Mouse (Mus musculus): ENCODE results near the gene Eml2. TPM values are rescaled to one million over a fixed set of nuclear protein-coding genes. Genes with fewer than 3 reads are reported as not detected.

The Eml2 gene
- polyA plus RNA-seq, 1 experiment = 56.3 TPM

GRCm38 (mm10) chr7:19235092-19235671 lies 59.0 kb downstream of the Eml2 start:
- H3K4me3 ChIP-seq (replicated peaks) = peak overlapping the region; percentile 62
- peaks cover 45% of the 10 kb centered on the region for H3K36me3 ChIP-seq (replicated peaks; ENCODE audit: low read length)
- TF ChIP-seq FLI1 (IDR thresholded peaks at IDR 0.05; ENCODE audit: low read length) (no peak), GATA1 (IDR thresholded peaks at IDR 0.05; ENCODE audit: borderline replicate concordance, low read length) (no peak)
- H3K27me3 ChIP-seq (replicated peaks) = no peaks in the 10 kb centered on the region
- H3K4me1 ChIP-seq = peaks cover 99% of the 10 kb centered on the region
- H3K9me3 ChIP-seq = no peaks in the 10 kb centered on the region

GRCm38 (mm10) chr7:19236411-19236810 lies 60.2 kb downstream of the Eml2 start:
- peaks cover 99% of the 10 kb centered on the region for H3K4me1 ChIP-seq
- H3K36me3 ChIP-seq (replicated peaks; ENCODE audit: low read length) = peaks cover 43% of the 10 kb centered on the region

GRCm38 (mm10) chr7:19238344-19238743 lies 62.1 kb downstream of the Eml2 start:
- no peaks in the 10 kb centered on the region for H3K27me3 ChIP-seq (replicated peaks)
- H3K9me3 ChIP-seq = no peaks in the 10 kb centered on the region
- H3K36me3 ChIP-seq (replicated peaks; ENCODE audit: low read length) = peaks cover 37% of the 10 kb centered on the region
- H3K4me1 ChIP-seq = peaks cover 90% of the 10 kb centered on the region
- peak overlapping the region; percentile 15 for H3K4me3 ChIP-seq (replicated peaks)
- TF ChIP-seq FLI1 (IDR thresholded peaks at IDR 0.05; ENCODE audit: low read length) (no peak), GATA1 (IDR thresholded peaks at IDR 0.05; ENCODE audit: borderline replicate concordance, low read length) (no peak)

More at GRCm38 (mm10) chr7:19236411-19236810, 60.2 kb downstream of the Eml2 start:
- H3K9me3 ChIP-seq = no peaks in the 10 kb centered on the region
- no peaks in the 10 kb centered on the region for H3K27me3 ChIP-seq (replicated peaks)
- no peak for TF ChIP-seq GATA1 (IDR thresholded peaks at IDR 0.05; ENCODE audit: borderline replicate concordance, low read length)
- no peak for TF ChIP-seq FLI1 (IDR thresholded peaks at IDR 0.05; ENCODE audit: low read length)
- no peak overlapping the region for H3K4me3 ChIP-seq (replicated peaks)

DNA sequence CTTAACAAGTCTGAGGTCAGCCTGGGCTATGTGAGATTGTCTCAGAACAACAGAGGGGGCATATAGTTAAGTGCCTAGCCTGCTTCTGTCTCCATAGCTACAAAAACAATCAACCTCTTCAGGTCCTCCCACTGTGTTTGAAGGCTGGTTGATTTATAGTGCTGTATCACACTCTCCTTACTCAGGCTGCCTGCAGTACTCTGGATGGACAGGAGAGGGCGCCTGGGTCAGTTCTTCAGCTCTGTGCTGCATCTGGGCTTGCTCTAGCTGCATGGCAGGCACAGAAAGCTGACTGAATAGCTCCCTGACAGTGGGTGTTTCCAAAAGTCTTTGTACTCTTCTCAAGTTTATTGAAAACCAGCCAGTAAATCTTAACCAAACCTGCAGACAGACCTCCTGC lies 63.2 kb downstream of the Eml2 start:
- Histone ChIP-seq H3K9me3 (no peaks in the 10 kb centered on the region), H3K27me3 (replicated peaks) (no peaks in the 10 kb centered on the region), H3K36me3 (replicated peaks; ENCODE audit: low read length) (peaks cover 39% of the 10 kb centered on the region), H3K4me3 (replicated peaks) (no peak overlapping the region), H3K4me1 (peaks cover 91% of the 10 kb centered on the region)
- no peak for TF ChIP-seq GATA1 (IDR thresholded peaks at IDR 0.05; ENCODE audit: borderline replicate concordance, low read length)
- TF ChIP-seq FLI1 (IDR thresholded peaks at IDR 0.05; ENCODE audit: low read length) = no peak

DNA sequence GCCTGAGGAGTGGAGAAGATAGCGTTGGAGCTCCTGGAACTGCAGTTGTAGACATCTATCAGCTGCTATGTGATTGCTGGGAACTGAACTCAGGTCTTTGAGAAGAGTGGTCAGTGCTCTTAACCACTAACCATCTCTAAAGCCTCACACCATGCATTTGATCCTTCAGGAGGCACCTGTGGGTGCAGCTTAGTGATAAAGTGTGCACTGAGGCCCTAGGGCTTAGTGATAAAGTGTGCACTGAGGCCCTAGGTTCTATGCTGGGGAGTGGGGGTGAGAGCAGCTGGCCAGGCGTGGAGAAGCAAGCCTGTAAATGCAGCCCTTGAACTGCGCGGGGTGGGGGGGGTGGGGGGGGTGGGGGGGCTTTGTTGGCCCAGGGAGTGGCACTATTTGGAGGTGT lies 63.8 kb downstream of the Eml2 start:
- Histone ChIP-seq H3K36me3 (replicated peaks; ENCODE audit: low read length) (peaks cover 44% of the 10 kb centered on the region), H3K4me3 (replicated peaks) (no peak overlapping the region), H3K4me1 (peaks cover 91% of the 10 kb centered on the region), H3K9me3 (no peaks in the 10 kb centered on the region), H3K27me3 (replicated peaks) (no peaks in the 10 kb centered on the region)
- TF ChIP-seq FLI1 (IDR thresholded peaks at IDR 0.05; ENCODE audit: low read length) (no peak), GATA1 (IDR thresholded peaks at IDR 0.05; ENCODE audit: borderline replicate concordance, low read length) (no peak)

DNA sequence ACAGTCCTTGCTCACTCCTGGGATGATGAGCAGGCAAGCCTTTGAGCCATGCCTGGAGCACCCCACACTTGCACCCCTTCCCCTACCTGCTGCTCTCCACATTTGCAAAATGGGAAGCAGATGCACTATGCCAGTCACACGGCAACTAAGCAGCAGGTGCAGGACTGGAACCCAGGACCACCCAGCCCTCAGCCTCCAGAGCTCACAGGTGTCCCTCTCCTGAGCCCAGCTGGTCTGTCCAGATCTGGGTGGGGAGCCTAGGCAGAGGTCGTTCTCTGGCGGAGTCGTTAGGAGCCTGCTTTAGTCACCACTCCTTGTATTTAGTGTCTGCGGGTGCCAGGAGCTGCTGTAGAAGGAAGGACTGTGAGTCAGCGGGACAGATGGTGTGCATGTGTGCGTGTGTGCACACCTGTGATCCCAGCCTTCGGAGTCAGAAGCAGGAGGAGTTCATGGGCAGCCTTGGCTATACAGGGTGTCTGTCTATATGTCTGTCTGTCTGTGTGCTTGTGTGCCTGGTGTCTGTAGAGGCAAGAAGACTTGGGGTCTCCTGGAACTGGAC lies 64.8 kb downstream of the Eml2 start:
- Histone ChIP-seq H3K4me1 (peaks cover 91% of the 10 kb centered on the region), H3K27me3 (replicated peaks) (no peaks in the 10 kb centered on the region), H3K36me3 (replicated peaks; ENCODE audit: low read length) (peaks cover 52% of the 10 kb centered on the region), H3K4me3 (replicated peaks) (peak overlapping the region; percentile 50), H3K9me3 (no peaks in the 10 kb centered on the region)
- TF ChIP-seq FLI1 (IDR thresholded peaks at IDR 0.05; ENCODE audit: low read length) (no peak), GATA1 (IDR thresholded peaks at IDR 0.05; ENCODE audit: borderline replicate concordance, low read length) (no peak)

- peaks cover 56% of the 10 kb centered on the region for H3K36me3 ChIP-seq (replicated peaks; ENCODE audit: low read length)
- H3K9me3 ChIP-seq = no peaks in the 10 kb centered on the region
- no peak for TF ChIP-seq GATA1 (IDR thresholded peaks at IDR 0.05; ENCODE audit: borderline replicate concordance, low read length)
- TF ChIP-seq FLI1 (IDR thresholded peaks at IDR 0.05; ENCODE audit: low read length) = no peak
- H3K4me1 ChIP-seq = peaks cover 91% of the 10 kb centered on the region
- H3K4me3 ChIP-seq (replicated peaks) = no peak overlapping the region
- no peaks in the 10 kb centered on the region for H3K27me3 ChIP-seq (replicated peaks)
These were observed 65.8 kb downstream of the Eml2 start for GRCm38 (mm10) chr7:19242005-19242404.

GRCm38 (mm10) chr7:19243858-19244257 lies 67.6 kb downstream of the Eml2 start:
- Histone ChIP-seq H3K4me3 (replicated peaks) (no peak overlapping the region), H3K9me3 (no peaks in the 10 kb centered on the region), H3K4me1 (peaks cover 88% of the 10 kb centered on the region), H3K36me3 (replicated peaks; ENCODE audit: low read length) (peaks cover 62% of the 10 kb centered on the region), H3K27me3 (replicated peaks) (no peaks in the 10 kb centered on the region)
- no peak for TF ChIP-seq FLI1 (IDR thresholded peaks at IDR 0.05; ENCODE audit: low read length)
- no peak for TF ChIP-seq GATA1 (IDR thresholded peaks at IDR 0.05; ENCODE audit: borderline replicate concordance, low read length)

- peaks cover 88% of the 10 kb centered on the region for H3K4me1 ChIP-seq
- TF ChIP-seq FLI1 (IDR thresholded peaks at IDR 0.05; ENCODE audit: low read length) (no peak), GATA1 (IDR thresholded peaks at IDR 0.05; ENCODE audit: borderline replicate concordance, low read length) (no peak)
- H3K9me3 ChIP-seq = no peaks in the 10 kb centered on the region
- H3K27me3 ChIP-seq (replicated peaks) = no peaks in the 10 kb centered on the region
- H3K36me3 ChIP-seq (replicated peaks; ENCODE audit: low read length) = peaks cover 67% of the 10 kb centered on the region
- no peak overlapping the region for H3K4me3 ChIP-seq (replicated peaks)
These were observed 68.9 kb downstream of the Eml2 start for GRCm38 (mm10) chr7:19245083-19245482.

GRCm38 (mm10) chr7:19246855-19247254 lies 70.6 kb downstream of the Eml2 start:
- H3K4me1 ChIP-seq = peaks cover 77% of the 10 kb centered on the region
- no peak for TF ChIP-seq FLI1 (IDR thresholded peaks at IDR 0.05; ENCODE audit: low read length)
- TF ChIP-seq GATA1 (IDR thresholded peaks at IDR 0.05; ENCODE audit: borderline replicate concordance, low read length) = no peak
- no peaks in the 10 kb centered on the region for H3K27me3 ChIP-seq (replicated peaks)
- H3K36me3 ChIP-seq (replicated peaks; ENCODE audit: low read length) = peaks cover 64% of the 10 kb centered on the region
- no peak overlapping the region for H3K4me3 ChIP-seq (replicated peaks)
- H3K9me3 ChIP-seq = no peaks in the 10 kb centered on the region

Data from megakaryocyte, embryonic 14.5 days (primary cell).